Mouse (Mus musculus): ENCODE measurements at regions not wholly inside any gene's neighbourhood (a gene's known extent, or its start where the extent isn't known, plus 50 kb on each side); places are given as distances from the start of the nearest gene placed in this dataset.

GRCm38 (mm10) chr13:60084975-60085374 is 92.2 kb downstream of the Gas1 start:
- TF ChIP-seq CTCF (IDR thresholded peaks at IDR 0.05; ENCODE audit: low read depth, low read length) (no peak), POLR2A (IDR thresholded peaks at IDR 0.05; ENCODE audit: borderline replicate concordance, low read depth, low read length) (no peak)
